Mouse (Mus musculus) liver, embryonic 13.5 days (tissue): ENCODE results near the gene Tmem150c. TPM values are rescaled to one million over a fixed set of nuclear protein-coding genes. Genes with fewer than 3 reads are reported as not detected.

Source experiments
- ATAC-seq: fragments of 200-750 bp; cut with Nextera tagmentation; 2 replicates; pipeline ENCODE4 v1.8.0; 2017; ENCODE audit warnings: low read depth, mild to moderate bottlenecking, moderate number of reproducible peaks, moderate library complexity
- DNase-seq: peaks from one replicate; pipeline ENCODE4 v3.0.0; 2022
- H3K27ac ChIP-seq: fragments of 300-500 bp; sonication (generic); 2 replicates; pipeline ENCODE4 v1.5.1; 2015; ENCODE audit warnings: moderate library complexity, mild to moderate bottlenecking, inconsistent platforms
- H3K27me3 ChIP-seq: fragments of 300-500 bp; sonication (generic); 2 replicates; pipeline ENCODE4 v1.6.1; 2015; ENCODE audit warnings: mild to moderate bottlenecking, inconsistent platforms
- H3K36me3 ChIP-seq: fragments of 300-500 bp; sonication (generic); 2 replicates; pipeline ENCODE4 v1.6.1; 2015; ENCODE audit warnings: mild to moderate bottlenecking, inconsistent platforms
- H3K4me1 ChIP-seq: fragments of 300-500 bp; sonication (generic); replicated peaks from 2 replicates; pipeline ENCODE4 v1.6.1; 2015; ENCODE audit warnings: inconsistent platforms
- H3K4me2 ChIP-seq: fragments of 300-500 bp; sonication (generic); 2 replicates; pipeline ENCODE4 v1.6.1; 2015; ENCODE audit warnings: inconsistent platforms, mild to moderate bottlenecking, moderate library complexity
- H3K4me3 ChIP-seq: fragments of 300-500 bp; sonication (generic); replicated peaks from 2 replicates; pipeline ENCODE4 v1.5.1; 2015; ENCODE audit warnings: mild to moderate bottlenecking, inconsistent platforms
- H3K9ac ChIP-seq: fragments of 300-500 bp; sonication (generic); 2 replicates; pipeline ENCODE4 v1.6.1; 2015; ENCODE audit warnings: mild to moderate bottlenecking, inconsistent platforms
- H3K9me3 ChIP-seq: fragments of 300-500 bp; sonication (generic); replicated peaks from 2 replicates; pipeline ENCODE4 v1.6.1; 2016; ENCODE audit warnings: inconsistent platforms
- WGBS: fragments of 180-500 bp; shearing (Covaris S2); methylation state at CpG from one replicate; pipeline ENCODE4 v1.1.7; 2015; ENCODE audit not compliant: insufficient replicate concordance; 5-methylcytosine and 5-hydroxymethylcytosine counted together
- polyA plus RNA-seq: library from polyadenylated mRNA; unstranded; fragments of >200 nt; fragmentation: Nextera tagmentation; extraction: Ambion mirVana; gene quantifications from 2 replicates; pipeline ENCODE4 v1.2.1, GENCODE M21; 2015

Gene Tmem150c
- polyA plus RNA-seq, 1 experiment from 2014 or later: 0.83 TPM

- Histone ChIP-seq H3K27me3 (no peaks in the 10 kb centered on the region), H3K27ac (peak overlapping the region; percentile 87), H3K9me3 (no peaks in the 10 kb centered on the region), H3K4me3 (peak overlapping the region; percentile 92), H3K9ac (peak overlapping the region; percentile 95), H3K4me2 (peak overlapping the region; percentile 99), H3K4me1 (peaks cover 53% of the 10 kb centered on the region), H3K36me3 (peaks cover 48% of the 10 kb centered on the region)
- ATAC-seq: peak; percentile 40
- WGBS: 1% methylated on average over 44 of the region's 45 CpGs
- peak; percentile 82 for DNase-seq
Observed at GRCm38 (mm10) chr5:100037965-100038713, 121.5 kb downstream of the Tmem150c start.

GRCm38 (mm10) chr5:100036681-100037080 is 122.9 kb downstream of the Tmem150c start:
- Histone ChIP-seq H3K27me3 (no peaks in the 10 kb centered on the region), H3K4me3 (peak overlapping the region; percentile 92), H3K4me1 (peaks cover 49% of the 10 kb centered on the region), H3K9ac (peak overlapping the region; percentile 95), H3K9me3 (no peaks in the 10 kb centered on the region), H3K4me2 (peak overlapping the region; percentile 99), H3K27ac (peak overlapping the region; percentile 15; the same call in 1 of the 2 replicates), H3K36me3 (peaks cover 57% of the 10 kb centered on the region)
- WGBS: 40% methylated on average over 7 of the region's 7 CpGs
- DNase-seq (no peak), ATAC-seq (no peak)

GRCm38 (mm10) chr5:100035950-100036349 is 123.7 kb downstream of the Tmem150c start:
- DNase-seq (no peak), ATAC-seq (no peak)
- Histone ChIP-seq H3K4me2 (no peak overlapping the region), H3K4me1 (peaks cover 41% of the 10 kb centered on the region), H3K27ac (no peak overlapping the region), H3K36me3 (peaks cover 64% of the 10 kb centered on the region), H3K9ac (no peak overlapping the region), H3K9me3 (no peaks in the 10 kb centered on the region), H3K27me3 (no peaks in the 10 kb centered on the region), H3K4me3 (no peak overlapping the region)
- WGBS: 77% methylated on average over 7 of the region's 7 CpGs

GRCm38 (mm10) chr5:100032646-100033045 is 127.0 kb downstream of the Tmem150c start:
- no peaks in the 10 kb centered on the region for H3K9me3 ChIP-seq
- ATAC-seq: peak; percentile 10
- peaks cover 31% of the 10 kb centered on the region for H3K4me1 ChIP-seq
- 74% methylated on average over 3 of the region's 3 CpGs for WGBS
- no peaks in the 10 kb centered on the region for H3K27me3 ChIP-seq
- no peak overlapping the region for H3K9ac ChIP-seq
- no peak for DNase-seq
- no peak overlapping the region for H3K4me2 ChIP-seq
- H3K36me3 ChIP-seq: peaks cover 62% of the 10 kb centered on the region
- H3K4me3 ChIP-seq: no peak overlapping the region
- H3K27ac ChIP-seq: no peak overlapping the region

- Histone ChIP-seq H3K9me3 (no peaks in the 10 kb centered on the region), H3K27me3 (no peaks in the 10 kb centered on the region), H3K27ac (no peak overlapping the region), H3K4me3 (no peak overlapping the region), H3K4me1 (peaks cover 25% of the 10 kb centered on the region), H3K36me3 (peaks cover 57% of the 10 kb centered on the region), H3K4me2 (no peak overlapping the region), H3K9ac (no peak overlapping the region)
- DNase-seq (no peak), ATAC-seq (peak; percentile 26; the same call in 1 of the 2 replicates)
- 81% methylated on average over 2 of the region's 2 CpGs for WGBS
Observed at GRCm38 (mm10) chr5:100032107-100032506, 127.5 kb downstream of the Tmem150c start.

GRCm38 (mm10) chr5:100030069-100030468 is 129.5 kb downstream of the Tmem150c start:
- Histone ChIP-seq H3K4me1 (peaks cover 15% of the 10 kb centered on the region), H3K9ac (no peak overlapping the region), H3K36me3 (peaks cover 39% of the 10 kb centered on the region), H3K4me2 (no peak overlapping the region), H3K4me3 (no peak overlapping the region), H3K9me3 (no peaks in the 10 kb centered on the region), H3K27me3 (no peaks in the 10 kb centered on the region), H3K27ac (no peak overlapping the region)
- 62% methylated on average over 6 of the region's 6 CpGs for WGBS
- DNase-seq: no peak
- no peak for ATAC-seq

Other genes with a start within 250 kb of the Tmem150c start
- 84.1 and 109 TPM in 2 replicates for gene Hnrnpd, start 180.9 kb downstream of the Tmem150c start, polyA plus RNA-seq
- gene 4930524J08Rik, start 180.7 kb downstream of the Tmem150c start, polyA plus RNA-seq: 0.46 and 0.59 TPM in 2 replicates
- 63.6 and 67.9 TPM in 2 replicates for gene Hnrnpdl, start 120.1 kb downstream of the Tmem150c start, polyA plus RNA-seq
- 25.8 and 29.3 TPM in 2 replicates for gene Enoph1, start 119.8 kb downstream of the Tmem150c start, polyA plus RNA-seq